Mouse (Mus musculus) kidney, postnatal 0 days (tissue): ENCODE results near the gene 5730522E02Rik. TPM values are rescaled to one million over a fixed set of nuclear protein-coding genes. Genes with fewer than 3 reads are reported as not detected.

ENCODE experiments used
- ATAC-seq: fragments of 200-750 bp; cut with Nextera tagmentation; replicated peaks from 2 replicates; pipeline ENCODE4 v1.8.0; 2017; ENCODE audit warnings: low read depth, moderate number of reproducible peaks, moderate TSS enrichment, moderate library complexity; ENCODE audit not compliant: low FRiP score
- DNase-seq: peaks from one replicate; pipeline ENCODE4 v3.0.0-alpha.2; 2016; ENCODE audit warnings: low spot score
- H3K27ac ChIP-seq: fragments of 300-500 bp; sonication (generic); 2 replicates; pipeline ENCODE4 v1.5.1; 2014; ENCODE audit warnings: mild to moderate bottlenecking
- H3K27me3 ChIP-seq: fragments of 300-500 bp; sonication (generic); 2 replicates; pipeline ENCODE4 v1.6.1; 2014; ENCODE audit warnings: low read length, mixed read lengths; ENCODE audit not compliant: insufficient read depth
- H3K36me3 ChIP-seq: fragments of 300-500 bp; sonication (generic); 2 replicates; pipeline ENCODE4 v1.6.1; 2014; ENCODE audit warnings: low read length, mixed read lengths; ENCODE audit not compliant: insufficient read depth
- H3K4me1 ChIP-seq: fragments of 300-500 bp; sonication (generic); replicated peaks from 2 replicates; pipeline ENCODE4 v1.6.1; 2014; ENCODE audit warnings: antibody characterized with exemption, low read length, mixed read lengths; ENCODE audit not compliant: insufficient read depth
- H3K4me2 ChIP-seq: fragments of 300-500 bp; sonication (generic); 2 replicates; pipeline ENCODE4 v1.6.1; 2014; ENCODE audit warnings: mild to moderate bottlenecking, low read length, moderate library complexity, mixed read lengths
- H3K4me3 ChIP-seq: fragments of 300-500 bp; sonication (generic); replicated peaks from 2 replicates; pipeline ENCODE4 v1.5.1; 2014; ENCODE audit warnings: low read depth, low read length
- H3K9ac ChIP-seq: fragments of 300-500 bp; sonication (generic); 2 replicates; pipeline ENCODE4 v1.6.1; 2014; ENCODE audit warnings: low read depth, low read length
- H3K9me3 ChIP-seq: fragments of 300-500 bp; sonication (generic); replicated peaks from 2 replicates; pipeline ENCODE4 v1.6.1; 2016; ENCODE audit warnings: low read length, inconsistent platforms, mixed read lengths
- CTCF ChIP-seq: IDR thresholded peaks from 2 replicates; pipeline ENCODE4 v1.5.1; 2016; ENCODE audit warnings: antibody characterized with exemption, low read depth, mild to moderate bottlenecking, moderate library complexity
- WGBS: fragments of 180-500 bp; shearing (Covaris S2); extraction: QIAGEN DNeasy Blood & Tissue Kit; methylation state at CpG from one replicate; pipeline ENCODE4 v1.1.7; 2014; 5-methylcytosine and 5-hydroxymethylcytosine counted together
- microRNA-seq: library from miRNA; unstranded; fragments of <30 nt; microRNA quantifications from one replicate; pipeline ENCODE4, GENCODE M21; 2016
- polyA plus RNA-seq: library from polyadenylated mRNA; unstranded; fragments of >200 nt; fragmentation: Nextera tagmentation; extraction: Ambion mirVana; gene quantifications from 2 replicates; pipeline ENCODE4 v1.2.1, GENCODE M21; 2015

Gene 5730522E02Rik
- polyA plus RNA-seq, 1 experiment from 2014 or later: 1.7 TPM

GRCm38 (mm10) chr11:25594780-25595179 lies 615.8 kb downstream of the 5730522E02Rik start:
- H3K9ac ChIP-seq: no peak overlapping the region
- no peak for TF ChIP-seq CTCF
- no peak overlapping the region for H3K4me3 ChIP-seq
- H3K4me2 ChIP-seq: no peak overlapping the region
- H3K27me3 ChIP-seq: no peaks in the 10 kb centered on the region
- WGBS: 62% methylated on average over 3 of the region's 3 CpGs
- DNase-seq (peak; percentile 2), ATAC-seq (no peak)
- no peaks in the 10 kb centered on the region for H3K9me3 ChIP-seq
- no peaks in the 10 kb centered on the region for H3K4me1 ChIP-seq
- no peaks in the 10 kb centered on the region for H3K36me3 ChIP-seq
- no peak overlapping the region for H3K27ac ChIP-seq

GRCm38 (mm10) chr11:25592268-25592667 lies 618.3 kb downstream of the 5730522E02Rik start:
- H3K4me2 ChIP-seq: no peak overlapping the region
- H3K4me1 ChIP-seq: no peaks in the 10 kb centered on the region
- no peak overlapping the region for H3K9ac ChIP-seq
- no peaks in the 10 kb centered on the region for H3K9me3 ChIP-seq
- no peaks in the 10 kb centered on the region for H3K27me3 ChIP-seq
- no peak for TF ChIP-seq CTCF
- H3K36me3 ChIP-seq: no peaks in the 10 kb centered on the region
- DNase-seq: no peak
- H3K4me3 ChIP-seq: no peak overlapping the region
- no peak overlapping the region for H3K27ac ChIP-seq
- 17% methylated on average over 3 of the region's 3 CpGs for WGBS
- no peak for ATAC-seq

- Histone ChIP-seq H3K27ac (no peak overlapping the region), H3K4me1 (no peaks in the 10 kb centered on the region), H3K4me2 (no peak overlapping the region), H3K9me3 (no peaks in the 10 kb centered on the region), H3K27me3 (no peaks in the 10 kb centered on the region), H3K36me3 (no peaks in the 10 kb centered on the region), H3K9ac (no peak overlapping the region), H3K4me3 (no peak overlapping the region)
- ATAC-seq: no peak
- TF ChIP-seq CTCF: peak; percentile 14; the same call in 1 of the 2 replicates
- 57% methylated on average over 4 of the region's 4 CpGs for WGBS
- no peak for DNase-seq
Observed at GRCm38 (mm10) chr11:25590215-25590614, 620.3 kb downstream of the 5730522E02Rik start.

GRCm38 (mm10) chr11:25589509-25589908 lies 621.1 kb downstream of the 5730522E02Rik start:
- H3K4me1 ChIP-seq: no peaks in the 10 kb centered on the region
- H3K27me3 ChIP-seq: no peaks in the 10 kb centered on the region
- peak; percentile 40; the same call in 1 of the 2 replicates for TF ChIP-seq CTCF
- H3K36me3 ChIP-seq: no peaks in the 10 kb centered on the region
- H3K4me3 ChIP-seq: no peak overlapping the region
- H3K9me3 ChIP-seq: no peaks in the 10 kb centered on the region
- no peak overlapping the region for H3K27ac ChIP-seq
- H3K4me2 ChIP-seq: no peak overlapping the region
- DNase-seq: no peak
- no peak overlapping the region for H3K9ac ChIP-seq
- no peak for ATAC-seq
- WGBS: 50% methylated on average over 1 of the region's 1 CpGs

GRCm38 (mm10) chr11:25574129-25574465 lies 636.5 kb downstream of the 5730522E02Rik start:
- Histone ChIP-seq H3K4me2 (no peak overlapping the region), H3K4me1 (no peaks in the 10 kb centered on the region), H3K9me3 (no peaks in the 10 kb centered on the region), H3K36me3 (no peaks in the 10 kb centered on the region), H3K9ac (no peak overlapping the region), H3K27ac (no peak overlapping the region), H3K27me3 (no peaks in the 10 kb centered on the region), H3K4me3 (no peak overlapping the region)
- DNase-seq: no peak
- no peak for TF ChIP-seq CTCF
- ATAC-seq: no peak
- WGBS: 90% methylated on average over 9 of the region's 9 CpGs

- TF ChIP-seq CTCF: no peak
- H3K27ac ChIP-seq: no peak overlapping the region
- H3K27me3 ChIP-seq: no peaks in the 10 kb centered on the region
- DNase-seq (no peak), ATAC-seq (no peak)
- H3K4me3 ChIP-seq: no peak overlapping the region
- no peak overlapping the region for H3K4me2 ChIP-seq
- 59% methylated on average over 7 of the region's 7 CpGs for WGBS
- H3K9ac ChIP-seq: no peak overlapping the region
- H3K36me3 ChIP-seq: no peaks in the 10 kb centered on the region
- no peaks in the 10 kb centered on the region for H3K9me3 ChIP-seq
- H3K4me1 ChIP-seq: no peaks in the 10 kb centered on the region
Observed at GRCm38 (mm10) chr11:25573408-25574128, 637.0 kb downstream of the 5730522E02Rik start.

- DNase-seq (no peak), ATAC-seq (no peak)
- H3K27me3 ChIP-seq: no peaks in the 10 kb centered on the region
- no peak overlapping the region for H3K4me3 ChIP-seq
- 68% methylated on average over 2 of the region's 2 CpGs for WGBS
- H3K36me3 ChIP-seq: no peaks in the 10 kb centered on the region
- no peak for TF ChIP-seq CTCF
- no peaks in the 10 kb centered on the region for H3K9me3 ChIP-seq
- no peak overlapping the region for H3K4me2 ChIP-seq
- H3K4me1 ChIP-seq: no peaks in the 10 kb centered on the region
- no peak overlapping the region for H3K27ac ChIP-seq
- H3K9ac ChIP-seq: no peak overlapping the region
Observed at GRCm38 (mm10) chr11:25571396-25571795, 639.2 kb downstream of the 5730522E02Rik start.

Small RNA genes within 50 kb of the gene (microRNA-seq; reads per million reads assigned to microRNA genes)
- not detected for gene Mir6372

Other genes starting within 250 kb of the 5730522E02Rik start
- 27.3 and 27.6 TPM in 2 replicates for gene Fancl, start 175.4 kb upstream of the 5730522E02Rik start, polyA plus RNA-seq